13 mouse cellular contexts compared by ENCODE assay signal in genomic region chr12:31306075-31306675, GRCm38 (mm10). TPM values are rescaled to one million over a fixed set of nuclear protein-coding genes. Genes with fewer than 3 reads are reported as not detected.
DNase-seq lines count a peak whose midpoint lies in the region; ATAC-seq and TF ChIP-seq lines count a peak whose summit lies in the region.
"Had no signal": no experiment of that assay in that cellular context is flagged by ENCODE, and none has a peak within 500 bp of the region (broad histone marks: within the 10 kb centered on the region; RNA-seq: fewer than 3 reads in every experiment).

No protein-coding gene starts in this region.

- no peak for DNase-seq in forebrain, postnatal 0 days
- DNase-seq in kidney, adult 18-20 months: no peak
- peak; percentile 59 to 63 for DNase-seq in right cerebral cortex, postnatal 10 days (ENCODE audit: low spot score in 2 of 2)
- DNase-seq in right cerebral cortex, postnatal 36 days (ENCODE audit: low spot score in 2 of 2): no peak
- DNase-seq in right cerebral cortex, postnatal 14 days: peak; percentile 31
- no peak for DNase-seq in urinary bladder, postnatal 10 days (ENCODE audit: low spot score)
- DNase-seq: gastrocnemius, postnatal 25 days; liver had no signal

- TF ChIP-seq CTCF in forebrain, postnatal 0 days (IDR thresholded peaks at IDR 0.05; ENCODE audit: low read depth): no peak

- no peak overlapping the region for H3K27ac ChIP-seq in forebrain, postnatal 0 days (ENCODE audit: low read depth, low read length)
- H3K27ac ChIP-seq in forebrain, embryonic 15.5 days (replicated peaks): no peak overlapping the region
- 0 out of 2 replicates have a peak overlapping the region, but pooled peaks have one; percentile 37 for H3K27ac ChIP-seq in kidney, embryonic 15.5 days
- H3K27ac ChIP-seq: hindbrain, embryonic 15.5 days; macrophage had no signal

- H3K9ac ChIP-seq in forebrain, postnatal 0 days: no peak overlapping the region
- no peak overlapping the region for H3K9ac ChIP-seq in forebrain, embryonic 15.5 days (replicated peaks)
- H3K9ac ChIP-seq in kidney, embryonic 15.5 days: no peak overlapping the region
- H3K9ac ChIP-seq: hindbrain, embryonic 15.5 days had no signal

- peaks cover 14% of the 10 kb centered on the region; the same call in 1 of the 2 replicates for H3K36me3 ChIP-seq in forebrain, postnatal 0 days (ENCODE audit: insufficient read depth)
- no peaks in the 10 kb centered on the region for H3K36me3 ChIP-seq in forebrain, embryonic 15.5 days
- peaks cover 100% of the 10 kb centered on the region for H3K36me3 ChIP-seq in kidney, embryonic 15.5 days
- H3K36me3 ChIP-seq: hindbrain, embryonic 15.5 days had no signal

- no peak overlapping the region for H3K4me2 ChIP-seq in forebrain, postnatal 0 days (ENCODE audit: low read depth)
- H3K4me2 ChIP-seq in forebrain, embryonic 15.5 days (replicated peaks): no peak overlapping the region
- no peak overlapping the region for H3K4me2 ChIP-seq in kidney, embryonic 15.5 days
- H3K4me2 ChIP-seq: hindbrain, embryonic 15.5 days had no signal

- no peaks in the 10 kb centered on the region for H3K9me3 ChIP-seq in forebrain, postnatal 0 days (ENCODE audit: low read length)
- no peaks in the 10 kb centered on the region for H3K9me3 ChIP-seq in forebrain, embryonic 15.5 days
- no peaks in the 10 kb centered on the region for H3K9me3 ChIP-seq in kidney, embryonic 15.5 days (replicated peaks)
- H3K9me3 ChIP-seq: hindbrain, embryonic 15.5 days had no signal

- no peaks in the 10 kb centered on the region for H3K4me1 ChIP-seq in forebrain, postnatal 0 days (ENCODE audit: insufficient read depth)
- peaks cover 7% of the 10 kb centered on the region; the same call in 1 of the 2 replicates for H3K4me1 ChIP-seq in forebrain, embryonic 15.5 days
- 0 out of 2 replicates have a peak, but pooled peaks cover 3% of the 10 kb centered on the region for H3K4me1 ChIP-seq in kidney, embryonic 15.5 days

- no peaks in the 10 kb centered on the region for H3K27me3 ChIP-seq in forebrain, postnatal 0 days (ENCODE audit: insufficient read depth, low read length)
- no peaks in the 10 kb centered on the region for H3K27me3 ChIP-seq in forebrain, embryonic 15.5 days
- no peaks in the 10 kb centered on the region for H3K27me3 ChIP-seq in kidney, embryonic 15.5 days
- H3K27me3 ChIP-seq: CH12.LX; hindbrain, embryonic 15.5 days had no signal

- H3K4me3 ChIP-seq in forebrain, postnatal 0 days (ENCODE audit: low read depth, low read length): no peak overlapping the region
- no peak overlapping the region for H3K4me3 ChIP-seq in forebrain, embryonic 15.5 days
- no peak overlapping the region for H3K4me3 ChIP-seq in kidney, embryonic 15.5 days (replicated peaks)
- H3K4me3 ChIP-seq: hindbrain, embryonic 15.5 days had no signal

- WGBS in forebrain, postnatal 0 days: 62% methylated on average over 5 of the region's 5 CpGs
- 71% methylated on average over 5 of the region's 5 CpGs for WGBS in forebrain, embryonic 15.5 days
- WGBS in kidney, embryonic 15.5 days: 72% methylated on average over 5 of the region's 5 CpGs

- peak; percentile 32; the same call in 1 of the 2 replicates for ATAC-seq in forebrain, postnatal 0 days
- ATAC-seq in forebrain, embryonic 15.5 days (replicated peaks): no peak
- ATAC-seq in kidney, embryonic 15.5 days (replicated peaks; ENCODE audit: low FRiP score): no peak

RNA-seq across cellular contexts. Expression of gene Lamb1, which starts 41.1 kb away (rescaled TPM):
- 25.3 and 33.4 TPM in 2 replicates for total RNA-seq in forebrain, postnatal 0 days (2014; rRNA removed)
- 10.2 and 12.1 TPM in 2 replicates for polyA plus RNA-seq in forebrain, postnatal 0 days (2015; fragmentation: Nextera tagmentation; extraction: Ambion mirVana)
- polyA plus RNA-seq in forebrain, embryonic 15.5 days (2015; fragmentation: Nextera tagmentation; extraction: Ambion mirVana): 18.3 and 19.1 TPM in 2 replicates
- 134 and 144 TPM in 2 replicates for polyA plus RNA-seq in kidney, embryonic 15.5 days (2015; fragmentation: Nextera tagmentation; extraction: Ambion mirVana)

RNA-seq across cellular contexts. Expression of gene Dld, which starts 45.1 kb away (rescaled TPM):
- total RNA-seq in forebrain, postnatal 0 days (2014; rRNA removed): 57.5 and 64.2 TPM in 2 replicates
- polyA plus RNA-seq in forebrain, postnatal 0 days (2015; fragmentation: Nextera tagmentation; extraction: Ambion mirVana): 110 and 114 TPM in 2 replicates
- 115 and 126 TPM in 2 replicates for polyA plus RNA-seq in forebrain, embryonic 15.5 days (2015; fragmentation: Nextera tagmentation; extraction: Ambion mirVana)
- polyA plus RNA-seq in kidney, embryonic 15.5 days (2015; fragmentation: Nextera tagmentation; extraction: Ambion mirVana): 144 and 151 TPM in 2 replicates

Comparison
In these comparisons a context has a peak if more than half of its experiments do, and no peak if none do; other contexts are left out.
1. DNase-seq: peak in right cerebral cortex, postnatal 10 days (2 of 2) and right cerebral cortex, postnatal 14 days (single experiment); none in forebrain, postnatal 0 days (single experiment), kidney, adult 18-20 months (single experiment), right cerebral cortex, postnatal 36 days (0 of 2) and urinary bladder, postnatal 10 days (single experiment).